Mouse (Mus musculus) naive thymus-derived CD4-positive, alpha-beta T cell, adult 2 months (primary cell): ENCODE measurements around the gene Gprc5b.
A peak's percentile ranks its signal among the peaks of the same experiment; 100 is the strongest.

Experiments
- DNase-seq: peaks from one replicate; pipeline ENCODE4 v3.0.0-alpha.2; 2011; ENCODE audit warnings: low read depth

Gprc5b gene

GRCm38 (mm10) chr7:118995007-118995406 is at the start of gene Gprc5b:
Gene Gprc5b (minus strand): TSS chr7:118995211.
- peak; percentile 85 for DNase-seq

DNA sequence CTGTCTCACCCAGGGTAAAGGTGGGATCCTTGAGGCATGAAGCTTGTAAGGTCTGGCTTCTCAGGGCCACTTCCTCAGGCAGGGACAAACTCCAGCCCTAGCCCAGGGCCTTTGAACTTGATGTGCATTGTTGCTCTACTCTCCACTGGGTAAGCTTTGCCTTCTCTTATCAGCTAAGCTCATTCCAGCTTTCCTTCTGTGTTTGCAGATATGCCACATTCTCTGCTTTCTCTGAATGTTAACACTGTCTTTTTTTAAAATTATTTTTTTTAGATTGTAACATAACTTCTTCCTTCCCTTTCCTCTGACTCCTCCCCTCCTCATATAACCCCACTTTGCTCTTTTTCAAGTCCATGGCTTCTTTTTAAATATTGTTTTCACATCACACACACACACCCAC is 46.5 kb upstream of the Gprc5b start:
- DNase-seq: no peak

- no peak for DNase-seq
Observed at GRCm38 (mm10) chr7:119037581-119037980, 42.6 kb upstream of the Gprc5b start.

DNA sequence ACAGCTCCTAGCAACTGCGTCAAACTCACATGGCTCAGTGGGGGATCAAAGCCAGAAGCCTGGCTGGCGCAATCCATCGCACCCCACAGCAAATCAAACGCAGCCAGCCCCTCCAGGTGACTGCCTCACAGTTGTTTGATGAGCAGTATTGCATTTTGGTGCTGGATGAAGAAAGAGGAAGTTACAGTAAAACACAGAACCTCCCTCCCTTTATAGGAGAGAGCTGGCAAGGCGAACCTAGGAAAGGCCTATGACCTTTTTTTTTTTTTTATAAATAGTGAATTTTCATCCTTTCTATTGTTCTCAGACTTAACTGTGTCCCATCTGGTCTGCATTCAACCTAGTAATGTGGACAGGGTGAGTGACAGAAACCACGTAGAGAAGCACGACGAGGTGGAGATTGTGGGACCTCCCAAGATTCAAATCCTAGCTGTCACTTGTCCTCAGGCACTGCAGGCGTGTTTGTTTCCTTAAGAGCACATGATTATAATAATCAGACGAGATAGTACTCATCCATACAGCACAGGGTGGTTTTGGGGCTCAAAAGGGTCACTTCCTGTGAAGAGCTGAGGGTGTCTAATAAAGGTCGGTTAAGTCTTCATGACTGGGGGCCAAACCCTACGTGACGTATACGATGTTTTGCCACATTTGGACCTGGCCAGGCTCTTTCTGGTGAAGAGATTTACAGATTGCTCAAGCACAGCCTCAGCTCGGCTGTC is 39.4 kb upstream of the Gprc5b start:
- DNase-seq: no peak

- DNase-seq: peak; percentile 35
Observed at GRCm38 (mm10) chr7:119023394-119023921, 28.4 kb upstream of the Gprc5b start.

DNA sequence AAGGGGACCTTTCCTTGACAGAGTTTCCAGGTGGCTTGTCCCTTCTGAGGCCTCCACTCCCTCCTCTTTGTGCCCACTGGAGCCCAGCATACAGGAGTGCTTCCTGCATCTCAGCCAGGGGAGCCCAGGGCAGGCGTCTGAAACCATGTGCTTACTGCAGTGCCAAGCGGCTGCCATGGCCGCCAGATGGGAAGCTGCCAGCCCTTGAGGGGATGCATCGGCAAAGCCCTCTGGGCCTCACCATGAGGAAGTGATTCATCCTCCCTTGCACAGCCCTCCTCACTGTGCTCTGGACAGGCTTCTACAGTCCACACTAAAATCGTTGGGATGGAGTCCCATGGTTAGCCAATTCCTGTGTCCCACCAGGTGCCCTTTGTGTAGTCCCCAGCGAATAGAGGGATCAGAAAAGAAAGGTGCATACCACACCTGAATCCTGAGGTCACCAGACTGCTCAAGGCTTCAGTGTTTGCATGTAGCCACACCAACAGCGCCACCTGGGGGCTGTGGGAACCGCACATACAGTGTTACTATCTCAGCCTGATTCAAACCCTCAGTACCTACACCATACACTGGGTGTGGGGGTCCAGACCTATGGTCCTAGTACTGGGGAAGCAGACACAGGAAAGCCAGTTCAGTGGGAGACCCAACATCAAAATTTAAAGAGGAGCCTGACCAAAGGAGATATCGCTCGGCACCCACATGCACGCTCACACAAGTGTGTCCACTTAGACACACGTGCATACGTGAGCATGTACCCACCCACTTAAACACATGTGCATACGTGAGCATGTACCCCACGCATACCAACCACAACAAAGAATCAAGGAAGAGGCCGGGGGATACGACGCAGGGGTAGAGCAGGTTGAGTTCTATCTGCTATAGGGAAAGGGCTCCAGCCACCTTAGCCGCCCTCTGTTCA is 27.5 kb upstream of the Gprc5b start:
- DNase-seq: peak; percentile 13

DNA sequence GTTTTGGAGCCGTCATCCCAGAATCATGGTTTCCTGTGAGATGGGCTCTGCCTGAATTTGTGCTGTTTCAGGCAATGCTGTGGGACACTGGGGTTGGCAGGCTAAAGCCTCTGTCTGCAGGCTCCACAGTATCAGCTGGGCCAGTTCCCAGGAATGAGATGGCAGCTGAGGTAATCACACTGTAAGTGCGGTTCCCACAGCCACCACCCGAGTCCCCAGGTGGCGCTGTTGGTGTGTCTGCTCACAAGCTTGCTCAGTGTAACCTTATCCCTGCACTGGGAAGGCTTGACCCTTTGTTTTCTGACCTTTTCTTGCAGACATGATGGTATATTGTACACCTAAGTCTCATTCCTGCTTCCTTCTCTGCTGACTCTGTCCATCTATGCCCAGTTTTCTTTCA is 24.5 kb upstream of the Gprc5b start:
- DNase-seq: no peak

- DNase-seq: no peak
Observed at GRCm38 (mm10) chr7:119015736-119016135, 20.7 kb upstream of the Gprc5b start.

- DNase-seq: peak; percentile 45
Observed at GRCm38 (mm10) chr7:119010854-119011529, 16.0 kb upstream of the Gprc5b start.

GRCm38 (mm10) chr7:119002501-119002900 is 7.5 kb upstream of the Gprc5b start:
- no peak for DNase-seq

DNA sequence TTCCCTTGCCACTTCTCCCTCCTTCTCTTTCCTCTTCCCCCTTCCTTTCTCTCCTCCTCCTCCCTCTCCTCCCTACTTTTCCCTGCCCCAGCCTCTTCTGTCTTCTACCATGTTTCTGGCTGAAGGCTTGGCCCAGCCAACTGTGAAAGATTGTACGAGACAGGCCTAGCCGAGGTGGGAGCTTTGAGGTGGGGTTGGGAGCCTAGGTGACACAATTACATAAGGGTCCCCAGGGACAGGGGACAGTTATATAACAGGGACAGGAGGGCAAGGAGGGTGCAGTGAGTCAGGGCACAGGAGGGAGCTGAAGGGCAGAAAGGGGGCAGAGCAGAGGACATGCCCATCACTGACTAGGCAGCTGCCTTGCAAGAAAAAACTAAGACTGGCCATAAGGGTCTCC is 7.0 kb upstream of the Gprc5b start:
- DNase-seq: no peak

DNA sequence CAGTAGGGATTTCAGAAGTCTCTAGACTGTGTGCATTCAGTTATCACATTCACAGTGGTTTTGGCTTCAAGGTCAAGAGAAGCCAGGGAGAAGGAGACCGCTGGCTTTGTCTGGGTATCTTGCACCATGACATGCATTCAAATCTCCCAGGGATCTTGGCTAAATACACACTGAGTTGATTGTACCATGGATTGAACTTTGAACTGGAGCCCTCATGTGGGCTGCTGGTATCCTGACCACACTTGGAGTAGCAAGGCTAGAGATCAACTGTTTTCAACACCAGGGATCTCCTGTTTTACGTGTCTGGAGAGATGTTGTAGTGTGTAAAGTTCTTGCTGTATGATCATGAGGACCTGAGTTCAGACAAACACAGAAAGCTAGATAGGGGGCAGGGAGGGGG is 4.8 kb upstream of the Gprc5b start:
- no peak for DNase-seq

- peak; percentile 85 for DNase-seq
Observed at GRCm38 (mm10) chr7:118996137-118996837, 1.3 kb upstream of the Gprc5b start.

GRCm38 (mm10) chr7:118995671-118996070 is 660 bp upstream of the Gprc5b start:
- no peak for DNase-seq

DNA sequence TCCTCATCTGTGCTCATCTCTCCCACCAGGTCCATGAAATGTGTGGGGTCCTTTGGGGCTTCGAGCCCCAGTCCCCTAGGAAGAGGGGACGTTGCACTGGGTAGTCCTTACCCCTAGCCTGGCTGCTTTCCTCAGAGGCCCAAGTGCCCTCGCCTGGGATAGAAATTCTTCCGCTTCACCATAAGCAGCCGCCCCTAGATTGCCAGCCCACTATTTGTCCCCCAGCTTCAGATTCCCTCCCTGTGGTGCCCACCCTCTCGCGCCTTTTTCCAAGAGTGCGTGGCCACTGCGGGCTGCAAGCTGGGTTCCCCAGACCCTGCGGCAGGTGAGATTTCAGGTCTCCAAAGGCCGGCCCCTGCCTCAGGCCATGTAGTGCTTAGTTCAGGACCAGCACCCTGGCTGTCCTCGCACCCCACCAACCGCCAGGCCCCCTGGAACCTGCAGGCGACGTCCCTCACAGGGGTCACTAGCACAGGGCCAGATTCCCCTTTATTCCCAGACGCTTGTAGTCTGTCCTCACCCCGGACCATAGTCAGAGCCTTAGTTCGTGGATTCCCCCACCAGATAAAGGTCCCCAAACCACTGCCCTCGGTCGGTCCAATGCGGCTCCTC is 674 bp downstream of the Gprc5b start:
- DNase-seq: peak; percentile 12

DNA sequence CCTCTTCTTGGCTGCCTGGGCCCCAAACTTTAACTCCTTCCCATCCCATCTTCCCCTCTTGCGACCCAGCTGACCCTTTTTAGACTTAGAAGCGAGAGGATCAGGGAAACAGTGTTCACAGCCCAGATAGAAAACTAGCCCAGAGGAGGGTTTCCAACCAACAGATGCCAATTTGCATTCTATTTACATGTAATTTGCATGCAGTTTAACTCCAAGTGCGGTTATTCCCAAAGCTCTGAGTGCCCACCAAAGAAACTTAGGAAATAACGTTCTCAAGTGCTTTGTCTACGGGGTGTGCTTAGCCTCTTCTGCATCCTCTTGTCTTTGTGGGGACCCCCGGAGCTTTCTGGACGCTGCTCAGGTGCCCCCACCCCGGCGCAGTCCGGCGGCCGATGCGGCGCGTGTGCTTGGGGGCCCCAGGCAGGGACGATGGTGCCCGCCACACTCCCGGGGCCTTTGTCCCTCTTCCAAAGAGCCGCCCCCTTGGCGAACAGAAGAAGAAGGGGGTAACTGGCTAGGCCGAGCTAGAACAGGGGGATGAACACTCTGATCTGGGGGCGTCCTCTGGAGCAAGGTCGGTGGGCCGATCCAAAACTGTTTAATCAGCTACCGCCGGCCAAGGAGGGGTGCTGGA is 1.3 kb downstream of the Gprc5b start:
- no peak for DNase-seq

DNA sequence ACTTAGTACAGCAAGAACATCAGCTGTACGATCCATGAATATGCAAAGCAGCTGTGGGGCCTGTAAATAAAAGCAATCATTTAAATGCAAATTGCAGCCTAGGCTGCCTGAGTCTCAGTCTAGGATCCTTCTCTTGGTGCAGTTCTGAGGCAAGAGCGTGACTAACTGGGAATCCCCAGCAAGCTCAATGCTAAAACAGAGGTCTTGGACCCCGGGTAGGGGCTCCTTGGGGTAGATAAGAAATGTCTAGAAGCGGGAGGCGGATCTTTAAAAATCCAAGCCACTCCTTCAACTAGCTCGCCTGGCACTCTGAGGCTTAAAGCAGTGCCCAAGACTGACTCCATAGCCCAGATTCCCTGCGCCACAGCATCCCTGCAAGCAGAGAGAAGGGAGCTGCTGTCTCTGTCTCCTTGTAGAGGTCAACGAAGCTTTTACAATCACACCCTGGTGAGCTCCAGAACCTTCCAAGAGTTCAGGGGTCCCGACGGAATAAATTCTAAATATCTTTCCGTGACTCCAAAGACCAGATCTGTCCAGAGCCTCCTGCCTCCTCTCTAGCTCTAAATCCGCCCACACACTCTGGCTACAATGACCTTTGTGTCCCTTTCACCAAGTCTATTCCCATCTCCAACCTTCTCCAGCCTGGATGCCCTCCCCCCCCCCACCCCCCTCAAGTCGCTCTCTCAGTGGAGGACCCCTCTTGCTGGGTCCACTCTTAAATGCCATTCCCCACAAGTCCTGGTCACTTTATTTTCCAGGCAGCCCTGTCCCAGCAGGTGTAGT is 2.2 kb downstream of the Gprc5b start:
- DNase-seq: no peak

DNA sequence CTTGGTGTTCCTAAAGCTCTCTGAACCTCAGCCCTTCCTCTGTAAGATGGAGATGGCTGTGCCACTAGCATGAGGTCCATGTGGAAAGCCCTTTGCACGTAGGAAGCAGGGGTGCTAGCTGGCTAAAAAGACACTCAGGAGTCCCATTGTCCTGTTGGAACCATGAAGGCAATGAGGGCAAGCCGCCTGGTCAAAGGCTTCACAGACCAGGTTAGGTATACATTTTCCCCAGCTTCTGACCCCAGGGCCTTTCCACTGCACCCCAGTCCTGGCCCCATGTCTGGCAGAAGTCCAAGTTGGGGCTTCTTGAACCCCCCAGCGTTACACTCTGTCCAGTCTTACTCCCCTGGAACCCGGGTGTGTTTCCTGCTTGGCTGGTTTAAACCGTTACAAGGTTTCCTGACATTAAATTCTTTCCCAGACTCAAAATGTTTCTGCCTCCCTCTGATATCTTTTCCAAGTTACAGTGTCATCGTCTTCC is 2.9 kb downstream of the Gprc5b start:
- DNase-seq: no peak

- DNase-seq: no peak
Observed at GRCm38 (mm10) chr7:118991341-118991884, 3.6 kb downstream of the Gprc5b start.

DNA sequence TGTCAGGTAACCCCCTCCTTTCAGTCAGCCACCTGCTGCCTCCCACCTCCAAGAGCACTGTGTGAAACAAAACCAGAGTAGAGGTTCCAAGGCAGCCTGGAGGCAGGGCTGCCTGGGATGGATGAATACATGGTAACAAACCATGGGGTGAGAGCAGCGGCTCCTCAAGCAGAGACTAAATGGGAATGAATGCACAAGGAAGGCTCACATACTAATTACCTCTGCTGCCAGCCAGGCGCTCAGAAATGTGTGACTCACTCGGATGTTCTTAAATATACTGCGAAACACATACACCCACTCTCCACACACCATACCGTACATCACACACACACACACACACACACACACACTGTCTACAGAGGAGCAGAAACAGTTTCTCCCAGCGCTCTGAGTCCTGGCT is 4.7 kb downstream of the Gprc5b start:
- DNase-seq: no peak
